Mouse (Mus musculus): ENCODE measurements around the gene Midn. TPM values are rescaled to one million over a fixed set of nuclear protein-coding genes. Genes with fewer than 3 reads are reported as not detected.

Midn gene
- polyA plus RNA-seq (2012), result 7.0 and 9.3 TPM in 2 replicates

- Histone ChIP-seq H3K27me3 (ENCODE audit: control insufficient read depth) (no peaks in the 10 kb centered on the region), H3K36me3 (ENCODE audit: control insufficient read depth) (peaks cover 80% of the 10 kb centered on the region), H3K4me1 (ENCODE audit: control insufficient read depth) (peaks cover 96% of the 10 kb centered on the region), H3K9me3 (ENCODE audit: control insufficient read depth, low read length) (no peaks in the 10 kb centered on the region), H3K4me3 (replicated peaks) (peak within 1 kb of the TSS; percentile 95)
- TF ChIP-seq TAL1 (IDR thresholded peaks at IDR 0.05; ENCODE audit: low read length) (no peak), GATA1 (IDR thresholded peaks at IDR 0.05; ENCODE audit: low read length) (no peak)
Measured at GRCm38 (mm10) chr10:80147719-80148601, at the start of gene Midn. TSS of gene Midn (plus strand) at chr10:80148272.

- no peak for TF ChIP-seq GATA1 (IDR thresholded peaks at IDR 0.05; ENCODE audit: low read length)
- H3K9me3 ChIP-seq (ENCODE audit: control insufficient read depth, low read length), result no peaks in the 10 kb centered on the region
- peak overlapping the region; percentile 6 for H3K4me3 ChIP-seq (replicated peaks)
- peaks cover 63% of the 10 kb centered on the region for H3K36me3 ChIP-seq (ENCODE audit: control insufficient read depth)
- peaks cover 91% of the 10 kb centered on the region for H3K4me1 ChIP-seq (ENCODE audit: control insufficient read depth)
- no peaks in the 10 kb centered on the region for H3K27me3 ChIP-seq (ENCODE audit: control insufficient read depth)
Measured at GRCm38 (mm10) chr10:80098630-80099029, 49.4 kb upstream of the Midn start.

GRCm38 (mm10) chr10:80100982-80101381 lies 47.1 kb upstream of the Midn start:
- TF ChIP-seq GATA1 (IDR thresholded peaks at IDR 0.05; ENCODE audit: low read length) (no peak), TAL1 (IDR thresholded peaks at IDR 0.05; ENCODE audit: low read length) (no peak)
- Histone ChIP-seq H3K9me3 (ENCODE audit: control insufficient read depth, low read length) (no peaks in the 10 kb centered on the region), H3K4me1 (ENCODE audit: control insufficient read depth) (peaks cover 87% of the 10 kb centered on the region), H3K27me3 (ENCODE audit: control insufficient read depth) (no peaks in the 10 kb centered on the region), H3K36me3 (ENCODE audit: control insufficient read depth) (peaks cover 43% of the 10 kb centered on the region), H3K4me3 (replicated peaks) (peak overlapping the region; percentile 91)

- no peak for TF ChIP-seq GATA1 (IDR thresholded peaks at IDR 0.05; ENCODE audit: low read length)
- TF ChIP-seq TAL1 (IDR thresholded peaks at IDR 0.05; ENCODE audit: low read length), result no peak
- Histone ChIP-seq H3K27me3 (ENCODE audit: control insufficient read depth) (no peaks in the 10 kb centered on the region), H3K4me3 (replicated peaks) (peak overlapping the region; percentile 91), H3K9me3 (ENCODE audit: control insufficient read depth, low read length) (no peaks in the 10 kb centered on the region), H3K36me3 (ENCODE audit: control insufficient read depth) (peaks cover 32% of the 10 kb centered on the region), H3K4me1 (ENCODE audit: control insufficient read depth) (peaks cover 80% of the 10 kb centered on the region)
Measured at GRCm38 (mm10) chr10:80102216-80102915, 45.7 kb upstream of the Midn start.

- H3K9me3 ChIP-seq (ENCODE audit: control insufficient read depth, low read length), result no peaks in the 10 kb centered on the region
- peak overlapping the region; percentile 91 for H3K4me3 ChIP-seq (replicated peaks)
- H3K27me3 ChIP-seq (ENCODE audit: control insufficient read depth), result no peaks in the 10 kb centered on the region
- H3K4me1 ChIP-seq (ENCODE audit: control insufficient read depth), result peaks cover 79% of the 10 kb centered on the region
- TF ChIP-seq GATA1 (IDR thresholded peaks at IDR 0.05; ENCODE audit: low read length) (peak; percentile 58), TAL1 (IDR thresholded peaks at IDR 0.05; ENCODE audit: low read length) (peak; percentile 65)
- peaks cover 29% of the 10 kb centered on the region for H3K36me3 ChIP-seq (ENCODE audit: control insufficient read depth)
Measured at GRCm38 (mm10) chr10:80103032-80103431, 45.0 kb upstream of the Midn start.

GRCm38 (mm10) chr10:80104181-80104580 lies 43.9 kb upstream of the Midn start:
- Histone ChIP-seq H3K4me3 (replicated peaks) (no peak overlapping the region), H3K4me1 (ENCODE audit: control insufficient read depth) (peaks cover 70% of the 10 kb centered on the region), H3K36me3 (ENCODE audit: control insufficient read depth) (peaks cover 19% of the 10 kb centered on the region), H3K27me3 (ENCODE audit: control insufficient read depth) (no peaks in the 10 kb centered on the region), H3K9me3 (ENCODE audit: control insufficient read depth, low read length) (no peaks in the 10 kb centered on the region)
- TF ChIP-seq GATA1 (IDR thresholded peaks at IDR 0.05; ENCODE audit: low read length) (no peak), TAL1 (IDR thresholded peaks at IDR 0.05; ENCODE audit: low read length) (no peak)

- Histone ChIP-seq H3K27me3 (ENCODE audit: control insufficient read depth) (no peaks in the 10 kb centered on the region), H3K4me3 (replicated peaks) (no peak within 1 kb of the TSS), H3K36me3 (ENCODE audit: control insufficient read depth) (peaks cover 6% of the 10 kb centered on the region), H3K9me3 (ENCODE audit: control insufficient read depth, low read length) (no peaks in the 10 kb centered on the region), H3K4me1 (ENCODE audit: control insufficient read depth) (peaks cover 67% of the 10 kb centered on the region)
- no peak for TF ChIP-seq TAL1 (IDR thresholded peaks at IDR 0.05; ENCODE audit: low read length)
- no peak for TF ChIP-seq GATA1 (IDR thresholded peaks at IDR 0.05; ENCODE audit: low read length)
Measured at GRCm38 (mm10) chr10:80105460-80105859, 42.6 kb upstream of the Midn start, which contains the start of gene Sbno2. TSS of gene Sbno2 (minus strand) at chr10:80105571.

- H3K4me3 ChIP-seq (replicated peaks), result no peak overlapping the region
- H3K36me3 ChIP-seq (ENCODE audit: control insufficient read depth), result peaks cover 1% of the 10 kb centered on the region
- no peaks in the 10 kb centered on the region for H3K27me3 ChIP-seq (ENCODE audit: control insufficient read depth)
- TF ChIP-seq TAL1 (IDR thresholded peaks at IDR 0.05; ENCODE audit: low read length), result no peak
- TF ChIP-seq GATA1 (IDR thresholded peaks at IDR 0.05; ENCODE audit: low read length), result no peak
- no peaks in the 10 kb centered on the region for H3K9me3 ChIP-seq (ENCODE audit: control insufficient read depth, low read length)
- H3K4me1 ChIP-seq (ENCODE audit: control insufficient read depth), result peaks cover 64% of the 10 kb centered on the region
Measured at GRCm38 (mm10) chr10:80105926-80106325, 42.1 kb upstream of the Midn start.

- peaks cover 58% of the 10 kb centered on the region for H3K4me1 ChIP-seq (ENCODE audit: control insufficient read depth)
- no peak for TF ChIP-seq TAL1 (IDR thresholded peaks at IDR 0.05; ENCODE audit: low read length)
- no peak for TF ChIP-seq GATA1 (IDR thresholded peaks at IDR 0.05; ENCODE audit: low read length)
- no peaks in the 10 kb centered on the region for H3K36me3 ChIP-seq (ENCODE audit: control insufficient read depth)
- H3K27me3 ChIP-seq (ENCODE audit: control insufficient read depth), result no peaks in the 10 kb centered on the region
- H3K9me3 ChIP-seq (ENCODE audit: control insufficient read depth, low read length), result no peaks in the 10 kb centered on the region
- H3K4me3 ChIP-seq (replicated peaks), result no peak overlapping the region
Measured at GRCm38 (mm10) chr10:80107678-80108077, 40.4 kb upstream of the Midn start.
